In the genomic region with DNA sequence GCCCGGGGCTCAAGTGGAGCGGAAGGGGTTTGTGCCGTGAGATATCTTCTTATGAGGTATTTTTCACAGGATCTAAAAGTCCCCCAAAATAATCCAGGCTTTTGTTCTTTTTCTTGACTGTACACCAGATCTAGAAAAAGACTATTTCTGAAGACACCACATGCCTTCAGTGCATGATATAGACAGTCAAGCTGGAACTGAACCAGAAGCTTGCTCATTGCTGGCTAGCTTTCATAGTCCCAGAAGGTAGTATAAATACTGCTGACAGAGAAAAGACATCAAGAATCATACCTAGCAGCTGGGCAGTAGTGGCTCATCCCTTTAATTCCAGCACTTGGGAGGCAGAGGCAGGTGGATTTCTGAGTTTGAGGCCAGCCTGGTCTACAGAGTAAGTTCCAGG, we compare ENCODE assay signal across 24 mouse cellular contexts. TPM values are rescaled to one million over a fixed set of nuclear protein-coding genes. Genes with fewer than 3 reads are reported as not detected.
DNase-seq lines count a peak whose midpoint lies in the region; ATAC-seq lines count a peak whose summit lies in the region.
"Had no signal": no experiment of that assay in that cellular context is flagged by ENCODE, and none has a peak within 500 bp of the region (broad histone marks: within the 10 kb centered on the region; RNA-seq: fewer than 3 reads in every experiment).

No protein-coding gene starts in this region.

- no peaks in the 10 kb centered on the region for H3K36me3 ChIP-seq in hindbrain, embryonic 13.5 days
- H3K36me3 ChIP-seq: forebrain, embryonic 10.5 days; heart, embryonic 13.5 days; kidney, embryonic 15.5 days; liver, embryonic 13.5 days had no signal

- H3K27me3 ChIP-seq in hindbrain, embryonic 13.5 days = no peaks in the 10 kb centered on the region
- H3K27me3 ChIP-seq: heart, embryonic 13.5 days; kidney, embryonic 15.5 days; liver, embryonic 13.5 days had no signal

- H3K4me1 ChIP-seq in hindbrain, embryonic 13.5 days (replicated peaks) = no peaks in the 10 kb centered on the region
- H3K4me1 ChIP-seq: forebrain, embryonic 10.5 days; heart, embryonic 13.5 days; kidney, embryonic 15.5 days; liver, embryonic 13.5 days had no signal

- no peak overlapping the region for H3K9ac ChIP-seq in hindbrain, embryonic 13.5 days
- H3K9ac ChIP-seq: heart, embryonic 13.5 days; kidney, embryonic 15.5 days; liver, embryonic 13.5 days had no signal

- H3K27ac ChIP-seq in hindbrain, embryonic 13.5 days = no peak overlapping the region
- H3K27ac ChIP-seq: forebrain, embryonic 10.5 days; heart, embryonic 13.5 days; kidney, embryonic 15.5 days; liver, embryonic 13.5 days had no signal

- H3K9me3 ChIP-seq in hindbrain, embryonic 13.5 days = no peaks in the 10 kb centered on the region
- H3K9me3 ChIP-seq: forebrain, embryonic 10.5 days; heart, embryonic 13.5 days; kidney, embryonic 15.5 days; liver, embryonic 13.5 days had no signal

- ATAC-seq in hindbrain, embryonic 13.5 days (ENCODE audit: low FRiP score) = no peak
- ATAC-seq: CD4-positive, CD25-positive, alpha-beta regulatory T cell, adult 4 months had no signal

- H3K4me3 ChIP-seq in hindbrain, embryonic 13.5 days = no peak overlapping the region
- H3K4me3 ChIP-seq: forebrain, embryonic 10.5 days; heart, embryonic 13.5 days; kidney, embryonic 15.5 days; liver, embryonic 13.5 days had no signal

- H3K4me2 ChIP-seq in hindbrain, embryonic 13.5 days = no peak overlapping the region
- H3K4me2 ChIP-seq: heart, embryonic 13.5 days; kidney, embryonic 15.5 days; liver, embryonic 13.5 days; midbrain, embryonic 11.5 days had no signal

- 97% methylated on average over 3 of the region's 3 CpGs for whole genome bisulfite sequencing in hindbrain, embryonic 13.5 days

- peak; percentile 11 to 41 for DNase-seq in layer of hippocampus, adult 18-20 months (ENCODE audit: low spot score in 2 of 2)
- no peak for DNase-seq in layer of hippocampus, postnatal 36 days
- peak; percentile 60 to 82 for DNase-seq in frontal cortex, adult 2 months (ENCODE audit: extremely low spot score in 1 of 2, low spot score in 1 of 2)
- peak; percentile 46 to 47 for DNase-seq in left cerebral cortex, adult 18-20 months (ENCODE audit: low spot score in 2 of 2)
- peak; percentile 33 for DNase-seq in right cerebral cortex, postnatal 25 days
- DNase-seq in ovary, postnatal 14 days (ENCODE audit: low spot score) = no peak
- DNase-seq: adrenal gland, postnatal 25 days; cerebellum, postnatal 14 days; gastrocnemius, postnatal 25 days; heart, adult 18-20 months; heart, postnatal 14 days; kidney, adult 11 months; kidney, postnatal 36 days; liver, embryonic 13.5 days; lung, adult 2 months; lung, postnatal 14 days had no signal

RNA-seq across cellular contexts. Expression of a gene that starts 48.9 kb away (rescaled TPM):
- total RNA-seq in layer of hippocampus, adult 18-20 months (2021) = not detected
- total RNA-seq in layer of hippocampus, postnatal 36 days (2021) = not detected
- polyA plus RNA-seq in frontal cortex, adult 2 months (2012; rRNA removed) = 0.06 and 0.18 TPM in 2 replicates
- total RNA-seq in left cerebral cortex, adult 18-20 months (2021) = not detected
- 0.43 and 0.74 TPM in 2 replicates for polyA plus RNA-seq in hindbrain, embryonic 13.5 days (2015; fragmentation: Nextera tagmentation; extraction: Ambion mirVana)
- total RNA-seq: adrenal gland, postnatal 25 days; gastrocnemius, postnatal 25 days; heart, postnatal 14 days; midbrain, postnatal 0 days had no signal
- polyA plus RNA-seq: neural tube, embryonic 14.5 days had no signal

Comparison
In these comparisons a context has a peak if more than half of its experiments do, and no peak if none do; other contexts are left out.
1. DNase-seq: peak in layer of hippocampus, adult 18-20 months (2 of 2), frontal cortex, adult 2 months (2 of 2), left cerebral cortex, adult 18-20 months (2 of 2) and right cerebral cortex, postnatal 25 days (single experiment); none in layer of hippocampus, postnatal 36 days (0 of 2) and ovary, postnatal 14 days (single experiment).